Mouse (Mus musculus): Measurements from ENCODE around the gene Daxx.

Gene Daxx

DNA sequence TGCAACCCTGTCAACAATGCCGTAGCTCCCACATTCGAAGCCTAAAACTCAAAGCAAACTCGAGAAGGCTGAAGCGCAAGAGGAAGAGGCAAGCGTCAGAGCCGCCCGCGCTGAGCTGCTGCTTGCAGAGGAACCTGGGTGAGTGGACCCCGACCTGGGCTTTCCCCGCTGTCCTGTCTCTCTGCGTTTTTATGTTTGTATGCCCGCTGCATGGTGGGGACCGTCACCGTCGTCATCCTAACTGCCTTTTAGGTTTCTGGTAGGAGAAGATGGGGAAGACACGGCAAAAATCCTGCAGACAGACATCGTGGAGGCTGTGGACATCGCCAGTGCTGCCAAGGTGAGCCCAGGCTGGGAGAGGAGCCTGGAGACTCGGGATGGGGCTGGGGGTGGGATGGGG lies 32.2 kb downstream of the Daxx start:
- no peak for DNase-seq (ENCODE audit: low spot score in 2 of 2)

DNA sequence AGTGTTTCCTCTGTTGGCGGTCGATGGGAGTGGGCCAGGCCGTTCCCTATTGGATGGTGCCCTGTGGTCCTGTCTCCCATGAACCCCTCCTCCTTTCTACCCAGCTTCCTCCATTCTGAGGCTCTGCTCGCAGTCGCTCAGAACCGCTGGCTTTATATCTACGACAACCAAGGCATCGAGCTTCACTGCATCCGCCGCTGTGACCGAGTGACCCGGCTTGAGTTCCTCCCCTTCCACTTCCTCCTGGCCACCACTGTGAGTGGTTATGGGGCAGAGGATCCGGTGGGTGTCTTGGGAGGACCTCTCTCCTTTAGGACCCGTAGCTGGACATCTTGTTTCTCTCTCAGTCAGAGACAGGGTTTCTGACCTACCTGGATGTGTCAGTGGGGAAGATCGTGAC lies 34.2 kb downstream of the Daxx start:
- DNase-seq (ENCODE audit: low spot score in 2 of 2), result no peak

DNA sequence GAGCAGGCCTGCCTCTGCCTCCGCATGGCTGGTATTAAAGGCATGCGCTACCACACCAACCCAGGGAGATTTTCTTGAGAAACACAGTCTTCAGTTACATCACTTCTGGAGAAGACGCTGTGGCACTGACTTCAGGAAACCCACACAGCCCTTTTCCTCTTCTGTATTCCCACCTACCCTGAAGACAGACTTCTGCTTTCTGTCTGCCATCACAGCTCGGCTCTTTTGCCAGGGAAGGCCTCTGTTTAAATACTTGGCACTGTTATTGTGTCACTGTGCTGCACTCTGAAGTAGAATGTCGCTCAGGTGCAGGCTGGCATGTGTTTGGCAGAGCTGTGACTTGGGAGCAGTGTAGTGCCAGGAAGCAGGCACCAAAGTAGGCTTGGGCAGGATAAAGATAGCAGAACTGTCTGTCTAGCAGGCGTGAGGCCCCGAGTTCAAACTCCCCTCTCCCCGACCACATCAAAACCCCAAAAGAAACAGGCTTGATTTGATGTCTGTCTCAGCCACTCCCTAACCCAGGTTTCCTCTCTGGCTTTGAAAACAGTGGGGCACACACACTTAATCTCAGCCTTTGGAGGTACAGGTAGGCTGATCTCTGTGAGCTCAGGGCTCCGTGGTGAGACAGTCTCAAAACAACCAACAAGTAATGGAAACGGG lies 38.3 kb downstream of the Daxx start:
- DNase-seq (ENCODE audit: low spot score in 2 of 2), result no peak

DNA sequence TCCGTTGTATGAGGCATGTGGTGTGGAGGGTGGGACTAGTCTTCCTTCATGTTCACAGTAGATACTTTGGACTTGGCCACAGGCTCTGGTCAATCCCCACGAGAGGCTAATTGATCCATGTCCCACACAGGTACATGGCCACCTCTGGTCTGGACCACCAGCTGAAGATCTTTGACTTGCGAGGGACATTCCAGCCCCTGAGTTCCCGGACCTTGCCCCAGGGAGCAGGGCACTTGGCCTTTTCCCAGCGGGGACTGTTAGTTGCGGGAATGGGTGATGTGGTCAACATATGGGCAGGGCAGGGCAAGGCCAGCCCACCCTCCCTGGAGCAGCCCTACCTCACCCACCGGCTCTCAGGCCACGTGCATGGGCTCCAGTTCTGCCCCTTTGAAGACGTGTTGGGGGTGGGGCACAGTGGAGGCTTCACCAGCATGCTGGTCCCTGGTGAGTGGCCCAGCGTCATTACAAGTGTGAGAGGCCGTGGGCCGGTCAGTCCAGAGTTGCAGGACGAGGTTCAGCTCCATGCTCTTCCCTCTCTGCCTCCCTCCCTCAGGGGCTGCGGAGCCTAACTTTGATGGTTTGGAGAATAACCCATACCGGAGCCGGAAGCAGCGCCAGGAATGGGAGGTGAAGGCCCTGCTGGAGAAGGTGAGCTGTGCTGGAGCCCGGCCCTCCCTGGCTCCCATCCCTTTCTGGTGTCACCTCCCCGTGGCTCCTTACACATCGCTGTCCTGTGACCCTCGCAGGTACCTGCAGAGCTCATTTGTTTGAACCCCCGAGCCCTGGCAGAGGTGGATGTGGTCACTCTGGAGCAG lies 39.1 kb downstream of the Daxx start:
- no peak for DNase-seq (ENCODE audit: low spot score in 2 of 2)

DNA sequence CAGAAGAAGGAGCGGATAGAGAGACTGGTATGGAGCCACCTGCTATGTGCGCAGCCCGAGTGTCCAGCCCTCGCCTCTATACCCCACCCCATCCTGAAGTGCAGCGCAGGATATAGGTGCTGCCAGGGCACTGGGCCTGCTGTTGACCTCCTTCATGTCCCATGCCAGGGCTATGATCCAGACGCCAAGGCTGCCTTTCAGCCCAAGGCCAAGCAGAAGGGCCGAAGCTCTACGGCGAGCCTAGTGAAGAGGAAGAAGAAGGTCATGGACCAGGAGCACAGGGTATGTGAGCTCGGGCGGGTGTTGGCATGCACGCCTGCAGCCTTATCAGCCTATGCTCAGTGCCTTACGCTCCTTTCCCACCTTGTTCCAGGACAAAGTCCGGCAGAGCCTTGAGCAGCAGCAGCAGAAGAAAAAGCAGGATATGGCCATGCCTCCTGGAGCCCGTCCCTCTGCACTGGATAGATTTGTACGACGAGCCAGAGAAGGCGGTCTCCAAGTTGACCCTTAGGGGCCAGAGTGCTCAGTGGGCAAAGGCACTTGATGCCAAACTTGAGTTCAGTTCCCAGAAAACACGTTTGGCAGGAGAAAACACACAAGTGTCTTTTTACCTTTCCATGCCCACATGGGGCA lies 39.8 kb downstream of the Daxx start:
- no peak for DNase-seq (ENCODE audit: low spot score in 2 of 2)

DNA sequence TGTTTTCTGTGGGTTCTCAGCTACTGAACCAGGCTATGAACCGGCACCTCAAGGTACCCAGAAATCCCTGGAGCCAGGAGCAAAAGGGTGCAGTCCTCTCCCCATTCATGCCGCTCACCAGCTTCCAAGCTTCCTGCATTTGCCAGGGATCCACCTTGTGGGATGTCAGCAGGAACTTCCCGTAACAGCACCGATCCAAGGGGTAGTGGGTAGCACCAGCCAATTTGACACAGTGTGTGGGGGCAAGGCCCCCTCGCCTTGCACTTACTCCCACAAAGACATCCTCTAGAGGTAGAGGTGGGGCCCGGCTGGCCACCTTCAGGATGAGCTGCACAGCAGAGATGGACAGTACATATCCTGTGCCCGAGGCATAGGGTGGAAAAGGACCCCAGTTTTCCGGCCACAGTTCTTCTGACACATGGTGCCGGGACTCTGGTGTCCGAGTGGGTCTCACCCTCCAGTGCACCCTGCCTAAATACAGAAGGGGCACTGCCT lies 41.0 kb downstream of the Daxx start:
- no peak for DNase-seq (ENCODE audit: low spot score in 2 of 2)

DNA sequence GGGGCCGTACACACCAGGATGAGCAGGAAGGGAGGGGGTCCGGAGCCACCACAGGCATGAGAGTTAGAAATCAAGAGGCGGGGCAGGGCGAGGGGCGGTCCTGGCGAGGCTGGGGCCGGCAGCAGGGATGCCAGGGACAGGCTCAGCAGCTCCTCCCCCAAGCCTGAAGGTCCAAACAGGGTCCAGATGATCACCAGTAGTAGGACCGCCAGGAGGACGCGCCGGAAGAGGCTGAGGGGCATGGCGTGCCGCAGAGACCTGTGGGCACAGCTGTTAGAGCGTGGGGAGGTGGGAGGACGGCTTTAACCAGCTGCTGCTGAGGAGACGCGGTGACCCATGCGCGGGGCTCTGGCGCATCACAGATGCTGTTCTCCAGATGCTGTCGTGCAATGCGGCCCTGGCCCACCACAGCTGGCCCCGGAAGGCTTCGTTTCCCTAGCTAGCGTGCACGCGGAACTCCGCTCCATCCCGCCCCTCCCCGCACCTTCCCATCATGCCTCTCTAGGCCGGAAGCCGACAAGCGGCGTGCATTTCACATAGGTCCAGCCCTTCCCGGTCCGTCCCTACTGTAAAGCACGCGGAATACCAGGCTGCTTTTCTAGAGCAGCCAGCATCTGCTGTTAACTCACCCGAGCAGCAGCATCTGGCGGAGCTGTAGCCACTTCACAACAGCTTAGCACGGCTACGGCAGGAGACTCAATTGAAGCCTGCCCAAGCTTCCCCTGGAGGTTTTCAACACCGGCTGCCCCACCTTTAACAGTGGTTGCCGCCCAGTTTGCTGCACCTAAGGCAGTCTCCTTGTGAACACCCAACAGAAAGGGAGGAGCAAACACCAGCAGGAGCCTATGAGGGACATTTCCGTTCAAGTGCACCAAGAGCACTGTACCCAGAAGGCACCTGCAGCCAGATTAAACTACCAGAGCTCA lies 42.1 kb downstream of the Daxx start, which contains the start of gene B3galt4:
TSS of gene B3galt4 (minus strand) at position 468 of the 926 bp plus-strand sequence.
- DNase-seq (ENCODE audit: low spot score in 2 of 2), result peak in 1 of 2 experiments; percentile 75

DNA sequence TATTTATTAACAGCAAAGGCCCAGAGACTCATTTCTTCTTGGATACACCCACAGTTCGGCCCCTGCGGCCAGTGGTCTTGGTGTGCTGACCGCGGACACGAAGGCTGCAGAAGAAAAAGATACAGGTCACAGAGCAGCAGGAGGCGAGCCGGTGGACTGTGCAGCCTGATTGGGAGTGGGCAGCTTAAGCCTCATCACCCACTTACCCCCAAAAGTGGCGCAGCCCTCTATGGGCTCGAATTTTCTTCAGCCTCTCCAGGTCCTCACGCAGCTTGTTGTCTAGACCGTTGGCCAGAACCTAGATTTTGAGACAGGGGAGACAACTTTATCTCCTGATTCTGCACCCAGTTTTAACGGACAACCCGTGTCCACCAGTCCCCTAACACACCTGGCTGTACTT lies 42.8 kb downstream of the Daxx start:
- DNase-seq (ENCODE audit: low spot score in 2 of 2), result peak in 1 of 2 experiments; percentile 5

DNA sequence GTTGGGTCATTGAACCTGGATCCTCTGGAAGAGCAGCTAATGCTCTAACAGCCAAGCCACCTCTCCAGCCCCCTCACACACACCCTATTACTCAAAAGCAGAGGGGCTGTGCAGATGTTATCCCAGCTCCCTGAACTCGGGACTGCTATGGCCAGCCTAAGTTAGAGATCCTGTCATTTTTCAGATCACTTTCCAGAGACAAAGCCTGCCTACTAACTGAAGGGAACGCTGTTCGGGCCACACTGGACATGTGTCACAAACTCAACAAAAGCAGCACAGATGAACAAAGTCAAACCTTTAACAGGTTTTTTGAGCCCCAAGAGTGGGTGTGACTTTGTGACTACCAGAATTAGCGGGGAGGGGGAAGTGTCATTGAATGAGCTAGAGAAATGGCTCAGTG lies 43.7 kb downstream of the Daxx start:
- DNase-seq (ENCODE audit: low spot score in 2 of 2), result no peak

DNA sequence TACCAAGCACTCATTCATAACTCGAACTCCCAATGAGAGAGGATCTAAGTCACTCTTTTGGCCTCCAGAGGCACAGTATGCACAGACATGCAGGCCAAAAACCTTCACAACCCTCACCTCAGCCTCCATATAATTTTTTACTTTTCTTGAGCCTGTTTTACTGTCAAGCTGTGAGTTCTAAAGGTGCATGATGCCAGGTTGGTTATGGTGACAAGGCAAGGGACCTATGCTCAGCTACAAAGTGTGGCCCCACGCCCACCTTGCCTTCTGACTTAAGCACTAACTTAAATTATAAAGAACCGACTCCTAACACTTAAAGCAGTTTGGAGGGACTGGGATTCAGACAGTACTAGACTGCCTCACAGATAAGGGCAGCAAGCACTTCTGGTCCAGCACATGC lies 44.1 kb downstream of the Daxx start:
- no peak for DNase-seq (ENCODE audit: low spot score in 2 of 2)

DNA sequence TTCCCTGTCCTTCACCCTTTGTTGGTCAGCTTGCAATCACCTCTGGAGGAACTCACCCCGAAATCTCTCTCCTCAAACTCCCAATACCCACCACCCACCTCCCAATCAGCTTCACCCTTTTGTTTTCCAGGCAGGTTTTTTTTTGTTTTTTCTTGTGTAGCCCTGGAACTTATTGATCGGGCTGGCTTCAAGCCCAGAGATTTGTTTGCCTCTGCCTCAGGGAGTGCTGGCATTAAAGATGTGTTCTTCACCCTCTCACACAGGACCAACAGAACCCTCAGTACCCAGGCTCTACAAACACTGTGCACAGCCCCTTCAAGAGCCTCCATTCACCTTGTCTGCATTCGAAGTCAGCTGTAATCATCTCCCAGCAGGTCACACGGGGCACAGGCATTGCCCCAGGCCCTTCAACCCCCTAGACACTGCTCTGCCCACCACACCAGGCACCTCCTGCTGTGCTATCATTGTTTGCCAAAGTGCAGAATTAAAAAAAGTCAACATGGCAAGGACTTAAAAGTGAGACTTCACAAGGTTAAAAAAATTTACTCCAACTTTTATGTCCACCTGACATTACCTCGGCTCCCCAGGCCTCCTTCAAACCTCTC lies 44.8 kb downstream of the Daxx start:
- DNase-seq (ENCODE audit: low spot score in 2 of 2), result no peak

DNA sequence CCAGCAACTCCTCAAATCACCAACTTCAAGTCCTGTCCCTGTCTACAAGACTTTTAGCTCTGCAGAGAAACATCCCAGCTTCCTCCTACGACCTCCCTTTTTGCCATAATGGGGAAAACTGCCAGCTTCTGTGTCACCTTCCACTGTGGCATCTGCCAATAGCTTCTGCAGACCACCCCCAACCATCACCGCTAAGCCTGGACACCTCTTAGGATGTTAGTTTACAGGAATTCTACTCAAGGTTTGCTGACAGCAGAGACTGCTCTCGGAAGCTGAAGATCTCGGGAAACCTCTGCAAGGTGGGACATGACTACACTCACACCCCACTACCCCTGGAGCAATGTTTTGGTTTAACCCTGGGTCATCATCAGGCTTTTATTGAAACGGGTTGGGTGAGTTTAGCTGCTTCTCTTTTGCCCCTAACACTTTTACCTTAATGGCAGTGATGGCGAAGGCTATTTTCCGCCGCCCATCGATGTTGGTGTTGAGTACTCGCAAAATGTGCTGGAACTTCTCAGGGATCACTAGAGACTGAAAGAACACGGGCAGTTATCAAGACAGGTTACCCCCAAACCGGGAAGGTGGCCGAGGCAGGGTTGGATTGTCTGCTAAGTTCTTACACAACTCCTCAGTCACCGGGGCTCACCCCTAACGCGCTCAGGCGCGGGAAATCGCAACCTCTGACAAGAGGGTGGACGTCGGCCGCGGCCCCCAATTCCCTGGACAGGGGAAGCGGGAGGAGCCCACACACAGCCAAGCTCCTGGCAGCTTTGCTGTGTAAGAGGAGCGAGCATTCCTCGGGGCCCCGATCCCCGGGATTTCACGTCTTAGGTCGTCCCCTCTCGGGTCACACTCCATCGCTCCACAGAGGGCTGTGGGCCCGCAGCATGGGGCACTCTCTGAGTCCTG lies 45.7 kb downstream of the Daxx start:
- no peak for DNase-seq (ENCODE audit: low spot score in 2 of 2)

DNA sequence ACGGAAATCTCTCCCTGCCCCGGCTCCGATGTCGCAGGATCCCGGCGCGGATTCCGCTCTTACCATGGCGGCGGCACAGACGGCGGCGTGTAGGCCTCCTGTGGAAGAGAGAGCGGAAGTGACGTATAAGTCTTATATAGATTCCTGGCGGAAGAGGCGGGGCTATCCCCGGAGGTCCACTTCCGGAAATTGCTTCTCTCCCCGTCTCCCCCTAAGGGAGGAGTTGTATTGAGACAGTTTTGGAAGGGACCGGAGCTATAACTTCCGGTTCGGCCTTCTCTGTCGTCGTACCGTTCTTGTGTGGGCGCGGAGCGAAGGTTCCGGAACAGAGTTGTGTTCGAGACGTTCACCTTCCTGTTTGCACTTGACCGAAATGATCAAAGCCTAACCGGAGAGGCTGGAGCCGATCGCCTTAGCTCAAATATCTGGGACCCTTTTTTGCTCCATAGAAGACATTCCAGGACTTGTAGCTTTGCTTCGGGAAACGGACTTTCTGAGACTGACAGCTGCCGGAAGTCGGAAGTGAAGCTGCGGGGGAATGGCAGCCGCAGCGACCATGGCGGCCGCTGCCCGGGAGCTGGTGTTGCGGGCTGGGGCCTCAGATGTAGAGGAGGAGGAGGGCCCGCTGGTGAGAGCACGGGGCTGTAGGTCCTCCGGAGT lies 46.5 kb downstream of the Daxx start, which contains the start of the genes Vps52 and Rps18:
TSS of gene Vps52 (plus strand) at position 258 of the 660 bp plus-strand sequence.
TSS of gene Rps18 (minus strand) at position 447 of the 660 bp plus-strand sequence.
- peak; percentile 95 to 97 for DNase-seq (ENCODE audit: low spot score in 2 of 2)

DNA sequence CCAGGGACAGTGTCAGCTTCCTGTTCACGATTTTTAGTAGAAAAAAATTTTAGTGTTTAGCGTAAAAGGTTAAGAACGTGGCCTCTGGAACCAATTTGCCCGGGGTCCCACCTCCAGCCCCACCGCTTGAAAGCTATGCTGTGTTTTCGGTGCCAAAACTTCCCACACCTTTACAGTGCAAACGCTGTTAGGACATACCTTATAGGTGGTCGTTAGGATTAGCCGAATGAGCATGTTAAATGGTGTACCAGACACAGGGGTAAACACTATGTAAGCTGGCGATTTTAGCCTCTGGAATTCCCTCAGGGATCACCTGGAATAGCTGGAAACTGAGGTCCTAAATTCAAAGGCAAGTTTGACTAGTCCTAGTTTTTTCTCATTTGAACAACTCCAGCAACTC lies 47.1 kb downstream of the Daxx start:
- no peak for DNase-seq (ENCODE audit: low spot score in 2 of 2)

DNA sequence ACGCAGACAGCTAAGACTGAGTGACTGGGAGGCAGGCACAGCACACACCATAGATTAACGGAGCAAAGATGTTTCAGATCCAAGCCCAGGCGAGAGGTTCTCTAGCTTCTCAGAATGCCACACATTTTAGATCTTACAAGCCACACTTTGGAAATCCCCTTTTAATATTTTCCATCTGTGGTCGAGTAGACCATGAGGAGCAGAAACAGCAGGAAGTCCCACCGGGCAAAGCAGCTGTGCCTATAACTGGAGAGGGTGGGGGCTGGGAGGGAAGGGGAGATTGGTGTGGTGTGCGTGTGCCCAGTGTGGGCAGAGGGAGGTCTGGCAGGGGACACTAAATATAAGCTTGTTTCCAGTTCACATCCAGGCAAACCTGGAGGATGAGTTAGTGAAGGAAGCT lies 48.3 kb downstream of the Daxx start:
- DNase-seq (ENCODE audit: low spot score in 2 of 2), result no peak

DNA sequence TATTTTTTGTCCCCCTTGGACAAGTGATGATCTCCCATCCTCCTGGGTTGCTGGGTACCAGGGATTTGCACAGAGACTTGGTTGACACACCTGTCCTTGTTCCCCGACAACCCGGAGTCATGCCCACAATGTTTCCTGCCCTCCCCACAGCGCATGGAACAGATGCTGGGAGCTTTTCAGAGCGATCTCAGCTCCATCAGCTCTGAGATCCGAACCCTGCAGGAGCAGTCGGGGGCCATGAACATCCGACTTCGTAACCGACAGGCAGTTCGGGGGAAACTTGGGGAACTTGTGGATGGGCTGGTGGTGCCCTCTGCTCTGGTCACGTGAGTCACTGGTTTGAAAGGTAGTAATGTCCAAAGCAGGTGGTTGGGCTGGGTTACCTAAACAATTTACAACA lies 49.2 kb downstream of the Daxx start:
- no peak for DNase-seq (ENCODE audit: low spot score in 2 of 2)

DNA sequence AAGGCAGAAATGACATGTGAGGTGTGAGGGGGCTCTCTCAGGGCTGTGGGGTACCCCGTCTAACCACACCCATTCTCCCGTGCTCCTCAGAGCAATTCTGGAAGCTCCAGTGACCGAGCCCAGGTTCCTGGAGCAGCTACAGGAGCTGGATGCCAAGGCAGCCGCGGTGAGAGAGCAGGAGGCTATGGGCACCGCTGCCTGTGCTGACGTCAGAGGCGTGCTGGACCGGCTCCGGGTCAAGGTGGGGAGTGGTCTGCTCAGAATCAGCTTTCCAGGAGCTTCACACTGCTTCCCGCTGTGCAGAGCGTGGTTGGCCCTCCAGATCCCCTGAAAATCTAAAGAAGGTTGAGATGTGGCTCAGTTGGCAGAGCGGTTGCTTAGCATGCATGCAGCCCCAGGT lies 49.9 kb downstream of the Daxx start:
- no peak for DNase-seq (ENCODE audit: low spot score in 2 of 2)

DNA sequence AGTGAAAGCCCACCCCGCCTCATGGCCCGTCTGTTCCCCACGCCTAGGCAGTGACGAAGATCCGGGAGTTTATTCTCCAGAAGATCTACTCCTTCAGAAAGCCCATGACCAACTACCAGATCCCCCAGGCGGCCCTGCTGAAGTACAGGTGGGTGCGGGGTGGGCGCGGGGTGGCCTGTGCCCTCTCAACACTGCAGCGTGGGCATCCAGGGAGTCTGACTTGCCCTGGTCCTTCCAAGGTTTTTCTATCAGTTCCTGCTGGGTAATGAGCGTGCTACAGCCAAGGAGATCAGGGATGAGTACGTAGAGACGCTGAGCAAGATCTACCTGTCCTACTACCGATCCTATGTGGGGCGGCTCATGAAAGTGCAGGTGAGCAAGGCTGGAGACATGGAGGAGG lies 50.7 kb downstream of the Daxx start:
- no peak for DNase-seq (ENCODE audit: low spot score in 2 of 2)

DNA sequence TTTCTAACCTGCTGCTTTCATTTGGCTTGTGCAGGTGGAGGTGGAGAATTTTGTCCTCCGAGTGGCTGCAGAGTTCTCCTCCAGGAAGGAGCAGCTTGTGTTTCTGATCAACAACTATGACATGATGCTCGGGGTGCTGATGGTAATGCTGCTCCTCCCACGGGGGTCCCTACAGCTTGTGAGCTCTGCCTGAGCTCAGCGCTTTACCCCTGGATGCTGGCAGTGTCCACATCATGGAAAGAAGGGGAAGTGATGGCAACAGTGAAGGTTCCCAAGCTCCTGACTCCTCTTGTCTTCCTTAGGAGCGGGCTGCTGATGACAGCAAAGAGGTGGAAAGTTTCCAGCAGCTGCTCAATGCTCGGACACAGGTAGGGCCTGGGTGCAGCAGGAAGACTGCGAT lies 53.7 kb downstream of the Daxx start:
- no peak for DNase-seq (ENCODE audit: low spot score in 2 of 2)

All from frontal cortex, postnatal 10 days (tissue).